Mouse (Mus musculus) testis, adult 2 months (tissue): ENCODE measurements around the gene Homer2.

Experiments
- CTCF ChIP-seq: fragments of 200-500 bp; IDR thresholded peaks from 2 replicates; pipeline ENCODE4 v1.5.1; 2012; ENCODE audit warnings: low read depth, mild to moderate bottlenecking, inconsistent platforms, low read length, moderate library complexity; ENCODE audit not compliant: control insufficient read depth, insufficient read depth, insufficient replicate concordance
- POLR2A ChIP-seq: fragments of 200-500 bp; IDR thresholded peaks from 2 replicates; pipeline ENCODE4 v1.6.1; 2012; ENCODE audit warnings: low read depth, mild to moderate bottlenecking, inconsistent platforms, low read length, moderate library complexity; ENCODE audit not compliant: control insufficient read depth

- TF ChIP-seq CTCF (no peak), POLR2A (no peak)
These were observed 137.5 kb downstream of the Homer2 start for GRCm38 (mm10) chr7:81569851-81570250.
